Mouse (Mus musculus) left cerebral cortex, adult 18-20 months (tissue): ENCODE measurements around the gene Brd3os. TPM values are rescaled to one million over a fixed set of nuclear protein-coding genes. Genes with fewer than 3 reads are reported as not detected.
A peak's percentile ranks its signal among the peaks of the same experiment; 100 is the strongest.

Experiments
- DNase-seq, 2 experiments: peaks; one replicate each; pipeline ENCODE4 v3.0.0; 2021 to 2022; ENCODE audit warnings: low spot score in 2 of 2, mixed read lengths in 1 of 2
- long read RNA-seq, 2 experiments: library from polyadenylated mRNA; stranded (forward); transcript quantifications; one replicate each; pipeline ENCODE4 v2.0.0; 2021
- total RNA-seq, 2 experiments: library from RNA; stranded (reverse); gene quantifications; 2 replicates each; pipeline ENCODE4 v1.2.3; 2021

Brd3os gene
- total RNA-seq, result 10 to 100 TPM; 27.8 to 28.3 TPM
- long read RNA-seq, experiment 1, transcript Brd3os-202 (1 exons, 1,898 nt), result major isoform, 44 of 58 reads
- long read RNA-seq, experiment 1, partial matches to known transcripts, result 0 of 58 reads
- long read RNA-seq, experiment 1, other reads (novel, unspliced or antisense), result 14 of 58 reads
- long read RNA-seq, experiment 2, transcript Brd3os-202 (1 exons, 1,898 nt), result major isoform, 45 of 54 reads
- long read RNA-seq, experiment 2, partial matches to known transcripts, result 0 of 54 reads
- long read RNA-seq, experiment 2, other reads (novel, unspliced or antisense), result 9 of 54 reads

- peak; percentile 94 to 97 for DNase-seq
These were observed at the start of gene Brd3os for GRCm38 (mm10) chr2:27441767-27442707. Brd3os (plus strand) TSS chr2:27442324.

DNA sequence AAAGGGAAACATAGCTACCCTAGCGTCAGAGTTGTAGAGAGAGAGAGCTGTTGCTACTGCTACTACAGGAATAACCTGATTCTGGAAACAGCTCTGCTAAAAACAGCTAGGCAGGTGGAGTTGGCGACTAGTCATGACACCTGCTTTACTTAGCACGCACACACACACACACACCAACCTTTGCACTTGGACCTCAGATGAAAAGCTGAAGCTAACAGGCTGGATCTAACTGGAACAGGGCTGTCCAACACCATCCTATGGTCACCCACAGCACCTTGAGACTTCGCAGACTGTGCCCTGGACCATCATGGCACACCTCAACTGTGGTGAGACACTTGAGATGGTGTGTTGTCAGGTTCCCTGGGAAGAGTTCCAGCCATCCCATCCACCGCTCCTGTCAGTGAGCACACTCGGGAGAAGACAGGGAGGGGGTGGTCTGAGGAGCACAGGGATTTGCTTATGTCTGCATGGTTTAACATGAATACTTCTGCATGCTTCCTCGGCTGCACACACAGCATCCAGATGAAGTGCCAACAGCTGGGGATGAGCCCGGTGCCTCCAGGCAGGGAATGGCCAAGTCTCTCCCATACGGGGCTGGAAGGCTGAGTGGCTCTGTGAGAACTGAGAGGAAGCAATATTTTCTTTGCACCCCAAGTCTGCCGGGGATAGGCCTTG, 47.8 kb upstream of the Brd3os start:
- DNase-seq, result no peak

DNA sequence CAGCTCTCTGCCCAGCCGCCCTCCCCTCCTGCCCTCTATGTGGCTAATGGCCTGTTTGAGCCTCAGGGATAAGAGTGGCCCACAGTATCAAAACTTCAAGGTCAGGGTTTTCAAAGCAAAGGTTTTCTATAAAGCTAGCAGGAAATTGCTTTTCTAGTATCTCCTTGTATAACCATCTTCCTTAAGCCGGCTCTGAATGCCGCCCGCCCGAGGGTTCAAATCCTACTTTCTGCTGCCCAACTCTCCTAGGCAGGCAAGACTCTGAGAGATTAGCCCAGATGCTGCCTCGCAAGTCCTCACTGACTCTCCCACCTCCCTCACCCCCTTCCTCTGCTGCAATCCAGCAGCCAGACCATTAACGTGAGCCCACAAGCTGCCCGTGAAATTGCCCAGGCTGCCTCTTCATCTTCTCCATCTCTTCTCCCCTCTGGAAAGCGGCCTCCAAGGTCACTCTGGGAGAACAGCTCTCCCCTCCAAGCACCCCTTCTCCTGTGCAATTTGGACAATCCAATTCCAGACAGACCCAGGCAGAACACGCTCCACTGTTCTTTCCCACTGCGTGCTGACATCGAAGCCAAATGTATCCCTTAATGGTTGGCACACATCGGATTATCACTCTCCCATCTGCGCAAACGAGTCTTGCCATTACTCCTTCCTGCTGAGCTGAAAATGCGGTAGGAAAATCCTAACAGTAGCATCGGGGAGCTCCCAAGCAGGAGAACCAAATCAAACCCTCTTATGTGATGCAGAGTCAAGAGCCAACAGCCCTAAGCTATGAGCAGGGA, 45.3 kb upstream of the Brd3os start:
- DNase-seq, result no peak

- no peak for DNase-seq
These were observed 42.0 kb upstream of the Brd3os start for GRCm38 (mm10) chr2:27400083-27400482.

DNA sequence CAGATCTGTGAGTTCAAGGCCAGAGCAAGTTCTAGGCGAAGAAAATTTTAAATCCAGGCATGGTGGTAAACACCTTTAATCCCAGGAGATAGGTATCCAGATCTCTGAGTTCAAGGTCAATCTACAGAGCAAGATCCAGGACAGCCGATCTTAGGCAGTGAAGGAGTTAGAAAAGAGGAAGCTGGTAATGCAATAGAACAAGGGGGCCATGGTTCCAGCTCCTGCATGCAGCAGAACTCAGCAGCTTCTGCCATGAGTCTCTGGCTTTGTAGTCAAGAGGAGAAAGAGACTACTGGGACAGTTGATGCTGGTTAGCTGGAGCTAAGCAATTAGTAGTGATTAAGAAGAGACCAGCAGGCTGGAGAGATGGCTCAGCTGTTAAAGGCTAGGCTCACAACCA, 40.6 kb upstream of the Brd3os start:
- no peak for DNase-seq

DNA sequence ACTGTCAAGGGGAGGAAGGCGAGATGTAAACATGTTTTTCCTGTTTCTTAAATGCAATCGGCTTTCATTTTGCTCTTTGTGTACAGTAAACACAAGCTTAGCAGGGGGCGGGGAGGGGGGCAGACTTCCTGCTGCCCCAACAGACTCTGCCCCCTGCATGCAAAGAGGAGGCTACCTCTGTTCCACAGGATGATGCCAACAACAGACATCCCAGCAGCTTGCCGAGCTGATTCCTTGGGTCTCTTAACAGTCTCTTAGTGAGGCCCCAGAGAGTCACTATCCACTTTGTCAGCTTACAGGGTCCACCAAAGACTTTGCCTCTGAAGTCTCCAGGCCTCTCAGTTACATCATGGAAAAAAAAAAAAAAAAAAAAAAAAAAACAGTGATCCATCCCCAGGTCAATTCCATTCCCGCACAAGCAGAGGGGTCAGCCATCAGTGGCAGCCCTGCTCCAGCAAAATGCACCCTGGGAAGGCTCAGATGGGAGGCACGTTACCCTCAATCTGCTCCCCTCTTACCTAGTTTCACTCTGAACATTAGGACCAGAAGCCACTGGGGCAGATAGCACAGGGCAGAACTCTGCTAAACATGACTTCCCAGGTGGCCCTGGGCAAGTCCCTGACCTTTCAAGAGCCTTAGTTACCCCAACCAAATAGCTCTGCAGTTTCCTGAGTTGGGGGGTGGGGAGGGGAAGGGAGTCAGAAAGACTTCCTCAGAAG, 37.6 kb upstream of the Brd3os start:
- no peak for DNase-seq

DNA sequence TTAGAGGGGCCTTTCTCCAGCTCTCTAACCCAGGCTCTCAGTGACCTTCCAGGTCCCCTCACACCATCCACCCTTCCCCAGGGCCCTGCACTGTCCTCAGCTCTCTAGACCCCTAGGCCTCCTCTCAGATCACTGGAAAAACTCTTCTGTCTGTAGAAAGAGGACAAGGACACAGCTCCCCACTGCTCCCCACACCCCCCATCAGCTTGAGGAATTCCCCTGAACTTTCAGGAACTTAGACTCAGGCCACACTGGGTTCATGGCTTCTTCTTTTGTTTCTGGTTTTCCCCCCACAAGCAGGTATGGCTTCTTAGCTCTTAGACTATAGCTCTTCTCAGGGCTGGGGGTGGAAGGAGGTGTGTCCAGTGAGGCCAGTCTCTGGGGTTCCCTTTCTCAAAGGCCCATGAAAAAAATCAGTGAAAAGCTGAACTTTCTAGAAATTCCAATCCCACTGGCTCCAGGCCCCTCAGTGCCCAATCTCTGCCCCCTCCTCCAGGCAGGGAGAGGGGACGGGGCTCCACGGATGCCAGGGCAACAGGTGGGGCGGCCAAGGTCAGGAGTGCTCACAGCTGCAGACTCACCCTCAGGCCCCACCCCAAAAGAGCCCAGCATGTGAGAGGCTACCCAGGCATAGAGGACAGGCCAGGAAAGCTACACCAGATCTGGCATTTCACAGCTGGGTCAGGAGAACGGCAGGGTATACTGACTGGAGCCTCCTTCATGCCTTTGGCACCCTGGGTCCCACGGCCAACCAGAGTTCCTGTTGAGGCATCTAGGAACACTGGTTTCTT, 36.8 kb upstream of the Brd3os start:
- DNase-seq, result no peak

- no peak for DNase-seq
These were observed 35.2 kb upstream of the Brd3os start for GRCm38 (mm10) chr2:27406928-27407327.

DNA sequence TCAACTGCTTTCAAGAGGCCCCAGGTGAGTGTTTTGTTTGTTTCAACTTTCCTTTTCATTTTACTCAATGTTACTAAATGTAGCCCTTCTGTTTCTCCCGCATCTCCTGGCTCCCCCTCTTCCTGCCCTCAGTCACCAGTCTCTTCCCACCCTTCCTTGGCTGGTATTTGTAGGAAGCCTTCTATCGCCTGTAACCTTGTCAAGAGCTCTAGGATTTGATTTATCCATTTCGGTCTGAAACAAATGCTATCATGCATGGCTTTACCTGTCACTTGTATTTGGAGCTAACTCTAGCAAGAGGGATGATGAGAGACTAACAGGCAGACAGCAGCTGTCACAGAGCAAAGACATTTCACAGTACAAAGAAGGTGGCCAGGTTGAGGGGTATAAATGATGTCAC, 33.9 kb upstream of the Brd3os start:
- DNase-seq, result no peak

DNA sequence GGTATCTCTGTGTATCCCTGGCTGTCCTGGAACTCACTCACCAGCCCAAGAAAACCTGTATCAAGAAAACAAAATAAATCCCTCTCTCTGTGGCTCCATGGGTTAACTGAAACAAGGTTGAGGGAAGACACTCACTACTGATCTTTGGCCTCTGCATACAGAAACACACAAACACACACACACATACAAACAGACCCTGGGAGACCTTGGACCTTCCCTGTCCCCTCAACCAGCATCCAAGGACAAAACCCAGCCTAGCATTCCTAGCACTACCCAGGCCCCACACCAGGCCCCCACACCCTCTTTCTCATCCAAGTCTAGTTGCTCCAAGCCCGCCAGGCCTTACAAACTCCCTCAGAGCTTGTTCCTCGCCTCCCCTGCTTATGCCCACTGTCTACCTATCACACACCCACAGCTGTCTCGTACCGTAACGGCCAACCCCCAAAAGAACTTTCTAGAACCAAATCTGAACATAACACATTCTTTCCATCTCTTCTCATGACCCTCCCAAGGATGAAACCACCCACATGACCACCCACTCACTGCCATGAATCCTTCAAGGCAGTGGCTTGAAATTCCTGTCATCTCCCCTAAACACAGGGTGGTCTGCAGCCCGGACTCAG, 31.5 kb upstream of the Brd3os start:
- DNase-seq, result no peak

DNA sequence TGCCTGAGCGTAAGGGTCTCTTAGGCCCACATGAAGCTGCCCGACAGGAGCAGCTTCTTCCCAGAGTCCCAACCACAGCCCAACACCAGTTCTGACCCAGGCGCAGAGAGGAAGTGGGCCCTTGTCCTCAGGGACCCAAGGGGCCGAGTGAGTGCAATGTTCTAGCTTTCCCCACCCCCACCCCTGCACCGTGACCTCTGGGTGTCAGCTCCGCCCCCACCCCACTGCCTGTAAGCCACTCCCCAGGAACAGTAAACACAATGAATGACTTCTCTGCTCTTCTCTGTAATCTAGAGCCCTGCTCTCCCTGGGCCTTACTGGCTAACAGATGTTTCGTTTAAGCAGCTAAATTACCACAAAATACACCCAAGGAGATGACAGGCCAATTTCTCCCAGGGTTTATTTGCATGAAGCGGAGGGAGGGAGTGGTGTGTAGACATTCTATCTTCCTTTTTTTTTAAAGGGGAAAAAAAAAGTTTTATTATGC, 30.4 kb upstream of the Brd3os start:
- no peak for DNase-seq

- no peak for DNase-seq
These were observed 29.8 kb upstream of the Brd3os start for GRCm38 (mm10) chr2:27412245-27412800.

DNA sequence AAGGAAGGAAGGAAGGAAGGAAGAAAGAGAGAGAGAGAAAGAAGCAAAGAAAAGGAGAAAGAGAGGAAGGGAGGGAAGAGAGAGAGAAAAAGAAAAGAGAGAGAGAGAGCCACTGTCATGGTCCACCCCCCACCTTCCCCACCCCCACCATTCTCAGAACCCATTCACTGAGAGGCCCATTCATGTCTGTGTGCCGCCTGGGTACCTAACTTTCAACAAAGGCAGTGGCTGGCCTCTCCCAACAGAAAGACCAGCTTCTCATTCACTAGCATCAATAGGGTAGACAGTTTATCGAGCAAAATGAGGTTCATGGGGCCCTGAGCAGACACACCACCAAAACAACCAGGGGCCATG, 28.6 kb upstream of the Brd3os start:
- DNase-seq, result no peak

DNA sequence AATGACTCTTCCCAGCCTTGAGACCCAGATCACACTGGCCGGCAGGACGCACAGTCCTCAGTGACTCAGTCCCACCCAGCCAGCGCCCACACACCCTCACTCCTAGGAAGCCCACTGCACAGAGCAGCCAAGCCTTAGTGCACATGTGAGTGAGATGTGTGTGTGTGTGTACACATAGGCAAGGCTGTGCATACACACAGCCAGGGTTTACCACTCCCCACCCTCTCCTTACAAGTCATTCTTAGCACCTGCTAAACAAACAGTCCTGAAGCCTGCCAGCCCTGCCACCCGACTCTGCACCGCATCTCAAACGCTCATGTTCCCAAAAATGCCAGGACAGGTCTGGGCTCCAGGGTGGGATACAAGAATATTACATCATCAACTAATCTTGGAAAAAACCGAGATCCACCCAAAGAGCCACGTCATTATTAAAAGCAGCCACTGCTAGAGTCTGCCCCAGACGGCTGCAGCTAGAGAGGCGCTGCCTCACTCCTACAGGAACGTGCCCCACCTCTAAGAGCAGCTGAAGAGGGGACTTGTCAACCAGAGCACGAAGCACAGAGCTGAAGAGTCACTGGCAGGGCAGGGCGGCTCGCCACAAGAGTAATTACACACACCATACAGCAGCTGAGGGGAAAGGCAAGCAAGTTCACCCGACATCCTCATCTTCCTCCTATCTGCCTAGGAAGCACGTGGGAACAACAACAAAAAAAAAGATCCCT, 28.0 kb upstream of the Brd3os start:
- no peak for DNase-seq

- DNase-seq, result no peak
These were observed 26.9 kb upstream of the Brd3os start for GRCm38 (mm10) chr2:27415060-27415783.

DNA sequence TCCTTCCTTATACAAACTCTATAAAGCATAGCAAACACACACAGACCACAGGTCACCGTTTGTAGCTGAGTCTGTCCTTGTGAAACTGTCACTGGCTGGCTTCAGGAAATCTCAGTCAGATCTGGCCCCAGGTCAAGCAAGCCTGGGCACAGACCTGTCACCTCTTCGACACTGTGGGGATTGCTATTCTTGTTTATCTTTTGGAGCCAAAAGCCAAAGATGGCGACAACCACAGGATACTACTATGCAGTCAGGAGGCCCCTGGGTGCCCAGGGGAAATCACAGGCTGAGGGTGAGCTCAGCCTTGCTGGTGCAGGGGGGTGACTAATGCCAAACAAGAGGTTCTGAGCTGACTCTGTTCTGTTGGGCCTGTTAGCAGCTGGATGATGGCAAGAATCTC, 25.7 kb upstream of the Brd3os start:
- no peak for DNase-seq

GRCm38 (mm10) chr2:27417648-27418153, 24.4 kb upstream of the Brd3os start:
- no peak for DNase-seq
